Mouse (Mus musculus) erythroblast, embryonic 14.5 days (primary cell): ENCODE results near the gene Cetn2. TPM values are rescaled to one million over a fixed set of nuclear protein-coding genes. Genes with fewer than 3 reads are reported as not detected.

ENCODE experiments used
- H3K27me3 ChIP-seq: 2 replicates; pipeline ENCODE4 v1.6.1; 2012; ENCODE audit warnings: inconsistent platforms; ENCODE audit not compliant: control insufficient read depth
- H3K36me3 ChIP-seq: 2 replicates; pipeline ENCODE4 v1.6.1; 2012; ENCODE audit warnings: mild to moderate bottlenecking, inconsistent platforms; ENCODE audit not compliant: control insufficient read depth
- H3K4me1 ChIP-seq: 2 replicates; pipeline ENCODE4 v1.6.1; 2012; ENCODE audit warnings: inconsistent platforms; ENCODE audit not compliant: control insufficient read depth
- H3K4me3 ChIP-seq: replicated peaks from 2 replicates; pipeline ENCODE3; 2012; ENCODE audit warnings: moderate library complexity, mild to moderate bottlenecking, inconsistent platforms
- H3K9me3 ChIP-seq: 2 replicates; pipeline ENCODE4 v1.6.1; 2012; ENCODE audit warnings: low read length, inconsistent platforms, mixed read lengths; ENCODE audit not compliant: control insufficient read depth
- GATA1 ChIP-seq: IDR thresholded peaks from 2 replicates; pipeline ENCODE4 v1.6.1; 2012; ENCODE audit warnings: low read length, inconsistent platforms, mixed read lengths
- TAL1 ChIP-seq: IDR thresholded peaks from 3 replicates; pipeline ENCODE4 v1.6.1; 2012; ENCODE audit warnings: low read length, inconsistent platforms, mixed read lengths
- polyA plus RNA-seq: library from polyadenylated mRNA; stranded (reverse); fragments of >175 nt; gene quantifications from 2 replicates; pipeline ENCODE4 v1.2.3, GENCODE M21; 2012

The Cetn2 gene
- polyA plus RNA-seq, 1 experiment: 0.21 TPM

DNA sequence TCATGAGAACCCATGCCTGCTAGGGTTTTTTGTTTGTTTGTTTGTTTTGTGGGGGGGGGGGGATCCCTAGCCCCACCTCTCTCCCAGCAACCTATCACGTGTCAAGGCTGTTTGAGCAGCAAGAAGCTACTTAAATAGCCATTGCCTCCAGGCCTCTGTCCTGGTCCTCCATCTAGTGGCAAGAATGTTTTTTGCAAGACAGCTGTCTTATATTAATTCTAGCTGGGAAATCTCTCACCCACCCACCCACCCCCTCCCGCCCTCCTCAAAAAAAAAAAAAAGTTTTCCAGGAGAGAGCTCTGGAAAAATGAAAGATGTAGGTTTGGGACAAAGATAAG is 9.8 kb downstream of the Cetn2 start:
- TF ChIP-seq GATA1 (no peak), TAL1 (no peak)
- H3K36me3 ChIP-seq: no peaks in the 10 kb centered on the region
- H3K4me3 ChIP-seq: no peak overlapping the region
- no peaks in the 10 kb centered on the region for H3K27me3 ChIP-seq
- no peaks in the 10 kb centered on the region for H3K9me3 ChIP-seq
- H3K4me1 ChIP-seq: no peaks in the 10 kb centered on the region

DNA sequence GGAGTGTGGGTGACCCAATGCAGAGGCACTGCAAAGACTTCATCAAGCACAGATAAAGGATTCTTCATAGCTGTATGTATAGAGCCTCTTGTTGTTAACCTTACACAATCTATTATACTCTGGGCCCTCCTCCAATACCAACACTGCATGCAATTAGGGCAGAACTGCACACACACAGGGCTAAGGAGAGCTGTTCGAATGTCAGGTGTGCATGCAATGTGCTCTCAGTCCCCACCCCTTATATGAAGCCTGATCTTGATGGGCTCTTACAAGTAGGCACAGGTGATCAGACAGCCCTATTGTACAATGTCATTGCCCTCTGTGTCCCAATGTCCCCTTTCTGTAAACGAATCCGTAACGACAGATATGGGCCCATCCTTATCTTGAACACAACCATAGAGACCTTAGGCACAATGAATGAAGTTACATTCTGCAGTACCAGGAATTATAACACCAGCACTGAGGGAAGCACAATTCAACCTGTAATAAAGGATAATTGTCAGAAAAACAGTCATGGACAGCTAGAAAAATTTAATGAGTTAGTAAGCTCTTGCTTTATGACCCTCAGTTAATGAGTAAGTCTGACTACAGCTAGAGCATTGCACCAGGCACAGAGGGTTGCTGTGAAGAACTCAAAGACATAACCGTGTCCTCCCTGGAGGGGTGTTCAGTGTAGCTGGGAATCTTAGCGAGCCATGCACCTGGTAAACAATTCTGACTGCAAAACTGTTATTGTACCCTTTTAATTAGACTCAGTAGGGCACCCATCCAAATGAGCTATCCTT is 10.4 kb downstream of the Cetn2 start:
- TF ChIP-seq TAL1 (no peak), GATA1 (no peak)

DNA sequence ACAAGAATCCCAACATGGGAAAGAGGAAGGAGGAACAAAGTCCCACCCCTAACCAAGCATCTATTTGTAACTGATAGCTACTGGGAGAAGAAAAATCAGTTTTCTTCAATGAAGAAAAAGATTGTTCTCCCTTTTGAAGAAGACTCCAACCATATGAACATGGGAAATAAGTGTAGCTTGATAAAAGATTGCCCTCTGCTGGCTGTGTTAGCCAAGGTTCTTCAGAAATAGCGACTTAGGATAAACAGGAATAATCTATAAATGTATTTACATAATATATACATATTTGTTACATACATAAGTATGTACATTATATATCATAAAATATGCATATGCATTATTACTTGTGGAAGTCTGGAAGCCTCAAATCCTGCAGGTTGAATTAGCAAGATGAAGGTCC is 15.7 kb downstream of the Cetn2 start:
- TF ChIP-seq TAL1 (no peak), GATA1 (no peak)
- H3K27me3 ChIP-seq: no peaks in the 10 kb centered on the region
- H3K4me1 ChIP-seq: no peaks in the 10 kb centered on the region
- no peak overlapping the region for H3K4me3 ChIP-seq
- H3K9me3 ChIP-seq: no peaks in the 10 kb centered on the region
- no peaks in the 10 kb centered on the region for H3K36me3 ChIP-seq

More for the DNA sequence above, 10.4 kb downstream of the Cetn2 start:
- Histone ChIP-seq H3K27me3 (no peaks in the 10 kb centered on the region), H3K4me1 (no peaks in the 10 kb centered on the region), H3K36me3 (no peaks in the 10 kb centered on the region), H3K4me3 (no peak overlapping the region), H3K9me3 (no peaks in the 10 kb centered on the region)

DNA sequence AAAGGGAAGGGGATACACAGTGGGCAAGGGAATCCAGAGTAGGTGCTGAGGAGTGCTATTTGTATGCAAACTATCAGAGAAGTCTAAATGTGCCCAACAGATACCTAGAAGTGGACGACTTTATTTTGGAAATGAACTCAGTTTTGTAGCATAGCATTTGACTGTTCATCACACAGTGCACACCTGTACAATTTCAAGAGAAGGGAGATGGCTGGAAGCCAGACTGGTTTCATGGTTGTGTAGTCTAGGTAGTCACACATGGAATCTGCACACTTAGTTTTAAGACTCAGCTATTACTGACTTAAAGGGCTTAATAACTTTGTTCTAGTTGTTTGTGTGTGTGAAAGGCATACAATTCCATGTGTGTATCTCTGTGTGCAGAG is 22.2 kb downstream of the Cetn2 start:
- no peak overlapping the region for H3K4me3 ChIP-seq
- H3K36me3 ChIP-seq: no peaks in the 10 kb centered on the region
- no peaks in the 10 kb centered on the region for H3K4me1 ChIP-seq
- H3K9me3 ChIP-seq: no peaks in the 10 kb centered on the region
- no peaks in the 10 kb centered on the region for H3K27me3 ChIP-seq
- TF ChIP-seq TAL1 (no peak), GATA1 (no peak)

DNA sequence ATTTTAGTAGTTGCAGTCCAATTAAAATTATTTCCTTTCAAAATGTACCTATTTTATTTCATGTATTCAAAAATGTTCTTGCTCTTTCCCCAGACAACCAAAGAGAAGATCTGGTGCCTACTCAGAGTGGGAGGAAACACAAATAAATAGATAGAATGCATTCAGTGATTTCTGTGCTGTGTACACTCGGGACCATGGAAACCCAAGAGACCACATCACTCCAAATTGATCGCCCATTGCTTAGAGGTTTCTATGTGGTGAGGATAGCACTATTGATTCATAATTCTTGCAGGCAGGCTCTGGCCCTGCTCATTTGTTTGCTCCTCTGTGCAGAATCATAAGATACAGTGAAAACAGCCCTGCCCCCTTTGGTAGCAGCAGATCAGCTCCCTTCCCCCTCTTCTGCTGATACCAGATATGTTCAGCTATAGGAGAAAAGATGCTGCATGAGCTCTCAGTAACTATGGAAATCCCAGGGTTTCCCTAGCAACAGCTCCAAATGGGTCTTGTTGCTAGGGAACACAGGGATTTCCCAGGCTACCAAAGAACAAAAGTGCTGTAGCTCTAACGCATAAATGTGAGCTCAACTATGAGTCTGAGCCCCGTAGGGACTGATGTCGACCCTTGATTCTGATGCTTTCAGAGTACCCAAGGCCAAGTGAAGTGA is 22.7 kb downstream of the Cetn2 start:
- no peak overlapping the region for H3K4me3 ChIP-seq
- no peak for TF ChIP-seq GATA1
- TF ChIP-seq TAL1: no peak

More for the DNA sequence above, 22.7 kb downstream of the Cetn2 start:
- Histone ChIP-seq H3K36me3 (no peaks in the 10 kb centered on the region), H3K9me3 (no peaks in the 10 kb centered on the region), H3K4me1 (no peaks in the 10 kb centered on the region), H3K27me3 (no peaks in the 10 kb centered on the region)

Other genes starting within 250 kb of the Cetn2 start
- not detected in 2 replicates for gene Gabrq, start 93.2 kb downstream of the Cetn2 start, polyA plus RNA-seq
- 0.09 and 0.16 TPM in 2 replicates for gene Nsdhl, start 146 bp upstream of the Cetn2 start, polyA plus RNA-seq
- 0.01 TPM in 1 of 2 replicates, not detected in the other for gene Zfp185, start 68.9 kb upstream of the Cetn2 start, polyA plus RNA-seq
- not detected in 2 replicates for gene Pnma5, start 118.7 kb upstream of the Cetn2 start, polyA plus RNA-seq
- not detected in 2 replicates for gene Pnma3, start 146.4 kb upstream of the Cetn2 start, polyA plus RNA-seq
- not detected in 2 replicates for gene Xlr4a, start 164.1 kb upstream of the Cetn2 start, polyA plus RNA-seq
- not detected in 2 replicates for gene Xlr3a, start 178.7 kb upstream of the Cetn2 start, polyA plus RNA-seq
- gene Gm14685, start 198.6 kb upstream of the Cetn2 start, polyA plus RNA-seq: not detected in 2 replicates
- not detected in 2 replicates for gene Xlr5b, start 230.4 kb upstream of the Cetn2 start, polyA plus RNA-seq
- gene DXBay18, start 231.0 kb upstream of the Cetn2 start, polyA plus RNA-seq: not detected in 2 replicates